23 mouse cellular contexts compared by ENCODE assay signal in genomic region chr1:149672117-149672516, GRCm38 (mm10).
DNase-seq lines count a peak whose midpoint lies in the region; ATAC-seq and TF ChIP-seq lines count a peak whose summit lies in the region.
"Had no signal": no experiment of that assay in that cellular context is flagged by ENCODE, and none has a peak within 500 bp of the region (broad histone marks: within the 10 kb centered on the region; RNA-seq: fewer than 3 reads in every experiment).

No protein-coding gene starts in this region.

- no peaks in the 10 kb centered on the region for H3K9me3 ChIP-seq in forebrain, embryonic 15.5 days
- H3K9me3 ChIP-seq in forebrain, embryonic 11.5 days (ENCODE audit: control insufficient read depth, low read length), result no peaks in the 10 kb centered on the region
- no peaks in the 10 kb centered on the region for H3K9me3 ChIP-seq in forebrain, embryonic 16.5 days (ENCODE audit: control insufficient read depth, low read length)
- H3K9me3 ChIP-seq: heart, embryonic 13.5 days; limb, embryonic 15.5 days; liver, embryonic 15.5 days; neural tube, embryonic 12.5 days had no signal

- peaks cover 5% of the 10 kb centered on the region; the same call in 1 of the 2 replicates for H3K4me1 ChIP-seq in forebrain, embryonic 15.5 days
- no peaks in the 10 kb centered on the region for H3K4me1 ChIP-seq in forebrain, embryonic 11.5 days (replicated peaks; ENCODE audit: control insufficient read depth, insufficient read depth, low read length)
- no peaks in the 10 kb centered on the region for H3K4me1 ChIP-seq in forebrain, embryonic 16.5 days (replicated peaks; ENCODE audit: control insufficient read depth, insufficient read depth, low read length)
- H3K4me1 ChIP-seq: heart, embryonic 13.5 days; limb, embryonic 15.5 days; liver, embryonic 15.5 days; neural tube, embryonic 12.5 days had no signal

- H3K4me2 ChIP-seq in forebrain, embryonic 15.5 days (replicated peaks), result no peak overlapping the region
- no peak overlapping the region for H3K4me2 ChIP-seq in forebrain, embryonic 11.5 days (ENCODE audit: low read depth, low read length, severe bottlenecking)
- no peak overlapping the region for H3K4me2 ChIP-seq in forebrain, embryonic 16.5 days (ENCODE audit: low read length)
- H3K4me2 ChIP-seq: heart, embryonic 13.5 days; limb, embryonic 15.5 days; liver, embryonic 15.5 days; midbrain, embryonic 11.5 days; neural tube, embryonic 12.5 days had no signal

- ATAC-seq in forebrain, embryonic 15.5 days (replicated peaks), result peak; percentile 51; the same call in 1 of the 2 replicates
- ATAC-seq in forebrain, embryonic 11.5 days (replicated peaks; ENCODE audit: low FRiP score), result no peak
- peak; percentile 74 for ATAC-seq in forebrain, embryonic 16.5 days
- ATAC-seq: inflammation-experienced regulatory T-cells, adult 6 months had no signal

- no peak for DNase-seq in forebrain, embryonic 11.5 days (ENCODE audit: low spot score)
- DNase-seq in left cerebral cortex, postnatal 4 days, result peak; percentile 80
- DNase-seq in left cerebral cortex, adult 2 months (ENCODE audit: extremely low spot score in 1 of 2, low spot score in 2 of 2), result no peak
- DNase-seq in cerebellum, adult 8-10 months, result peak; percentile 88
- no peak for DNase-seq in heart, adult 11 months
- DNase-seq in kidney, adult 8-10 months, result no peak
- DNase-seq: adrenal gland, postnatal 36 days; embryo, embryonic 11 days; gastrocnemius, postnatal 36 days; heart, postnatal 36 days; kidney, adult 2 months; kidney, postnatal 14 days had no signal

- no peaks in the 10 kb centered on the region for H3K36me3 ChIP-seq in forebrain, embryonic 15.5 days
- no peaks in the 10 kb centered on the region for H3K36me3 ChIP-seq in forebrain, embryonic 11.5 days (ENCODE audit: control insufficient read depth, insufficient read depth, low read length)
- H3K36me3 ChIP-seq in forebrain, embryonic 16.5 days (ENCODE audit: control insufficient read depth, insufficient read depth), result no peaks in the 10 kb centered on the region
- H3K36me3 ChIP-seq: heart, embryonic 13.5 days; limb, embryonic 15.5 days; liver, embryonic 15.5 days; neural tube, embryonic 12.5 days had no signal

- H3K27ac ChIP-seq in forebrain, embryonic 15.5 days (replicated peaks), result peak overlapping the region; percentile 4; the same call in 1 of the 2 replicates
- H3K27ac ChIP-seq in forebrain, embryonic 11.5 days (ENCODE audit: low read depth, low read length), result no peak overlapping the region
- H3K27ac ChIP-seq in left cerebral cortex, adult 2 months, result no peak overlapping the region
- H3K27ac ChIP-seq in forebrain, embryonic 16.5 days (ENCODE audit: low read length), result no peak overlapping the region
- H3K27ac ChIP-seq: heart, embryonic 13.5 days; limb, embryonic 15.5 days; liver, embryonic 15.5 days; macrophage; neural tube, embryonic 12.5 days; stomach, postnatal 0 days had no signal

- intact Hi-C loops in left cerebral cortex, postnatal 4 days (cut with DNase I), result no loop called here
- intact Hi-C loops in left cerebral cortex, adult 2 months (cut with DNase I), result no loop called here

- 50% methylated on average over 2 of the region's 2 CpGs for WGBS in forebrain, embryonic 15.5 days
- WGBS in forebrain, embryonic 11.5 days, result 89% methylated on average over 2 of the region's 2 CpGs
- 46% methylated on average over 2 of the region's 2 CpGs for WGBS in forebrain, embryonic 16.5 days

- no peak overlapping the region for H3K9ac ChIP-seq in forebrain, embryonic 15.5 days (replicated peaks)
- H3K9ac ChIP-seq in forebrain, embryonic 11.5 days (ENCODE audit: low read length), result no peak overlapping the region
- no peak overlapping the region for H3K9ac ChIP-seq in forebrain, embryonic 16.5 days (replicated peaks; ENCODE audit: low read depth, low read length)
- H3K9ac ChIP-seq: heart, embryonic 13.5 days; limb, embryonic 15.5 days; liver, embryonic 15.5 days; neural tube, embryonic 12.5 days had no signal

- no peaks in the 10 kb centered on the region for H3K27me3 ChIP-seq in forebrain, embryonic 15.5 days
- no peaks in the 10 kb centered on the region for H3K27me3 ChIP-seq in forebrain, embryonic 11.5 days (ENCODE audit: control insufficient read depth, insufficient read depth, low read length)
- H3K27me3 ChIP-seq in forebrain, embryonic 16.5 days (replicated peaks; ENCODE audit: control insufficient read depth, insufficient read depth, low read length), result no peaks in the 10 kb centered on the region
- H3K27me3 ChIP-seq: CH12.LX; heart, embryonic 13.5 days; limb, embryonic 15.5 days; liver, embryonic 15.5 days; neural tube, embryonic 12.5 days had no signal

- no peak for TF ChIP-seq CTCF in left cerebral cortex, adult 2 months (IDR thresholded peaks at IDR 0.05)

- H3K4me3 ChIP-seq in forebrain, embryonic 15.5 days, result no peak overlapping the region
- H3K4me3 ChIP-seq in forebrain, embryonic 11.5 days (ENCODE audit: low read depth, low read length), result no peak overlapping the region
- no peak overlapping the region for H3K4me3 ChIP-seq in left cerebral cortex, adult 2 months
- no peak overlapping the region for H3K4me3 ChIP-seq in forebrain, embryonic 16.5 days (replicated peaks; ENCODE audit: low read length)
- H3K4me3 ChIP-seq: heart, embryonic 13.5 days; limb, embryonic 15.5 days; liver, embryonic 15.5 days; neural tube, embryonic 12.5 days had no signal

Comparison
In these comparisons a context has a peak if more than half of its experiments do, and no peak if none do; other contexts are left out.
1. DNase-seq: peak in left cerebral cortex, postnatal 4 days (single experiment) and cerebellum, adult 8-10 months (single experiment); none in forebrain, embryonic 11.5 days (single experiment), left cerebral cortex, adult 2 months (0 of 2), heart, adult 11 months (single experiment) and kidney, adult 8-10 months (0 of 2).